Mouse (Mus musculus) embryonic fibroblast, embryonic 13.5 days (primary cell): ENCODE measurements around the gene Gm5868.

Experiments used
- CTCF ChIP-seq: IDR thresholded peaks from 2 replicates; pipeline ENCODE4 v1.5.1; 2011; ENCODE audit warnings: mild to moderate bottlenecking, control low read depth, low read length, moderate library complexity, borderline replicate concordance; ENCODE audit not compliant: insufficient read depth
- POLR2A ChIP-seq: IDR thresholded peaks from 2 replicates; pipeline ENCODE4 v1.6.1; 2011; ENCODE audit warnings: low read depth, mild to moderate bottlenecking, control low read depth, low read length, moderate library complexity

DNA sequence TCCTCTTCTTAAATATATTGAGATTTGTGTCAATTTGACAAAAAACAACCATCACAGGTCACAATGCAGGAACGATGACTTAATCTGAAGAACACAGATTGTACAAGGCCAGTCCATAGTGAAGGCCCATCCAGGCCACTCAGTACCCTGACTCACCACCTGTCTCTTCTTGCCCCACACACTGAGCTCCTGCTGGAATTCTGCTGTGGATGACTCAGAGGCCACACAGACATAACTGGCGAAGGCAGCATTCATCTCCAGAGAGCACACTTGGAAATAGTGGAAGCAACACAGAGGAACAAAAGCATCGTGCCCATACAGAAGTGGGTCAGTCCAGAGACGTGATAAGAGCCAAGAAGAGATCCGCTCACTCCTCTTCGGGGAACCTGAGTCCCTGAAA, 42.7 kb upstream of the Gm5868 start:
- TF ChIP-seq CTCF (no peak), POLR2A (no peak)
